Mouse (Mus musculus) megakaryocyte, embryonic 14.5 days (primary cell): ENCODE data around the gene 0610009B22Rik.

Experiments used
- FLI1 ChIP-seq: IDR thresholded peaks from 2 replicates; pipeline ENCODE4 v1.6.1; 2012; ENCODE audit warnings: low read length, inconsistent platforms, mixed read lengths
- GATA1 ChIP-seq: IDR thresholded peaks from 3 replicates; pipeline ENCODE4 v1.6.1; 2012; ENCODE audit warnings: mixed read lengths, low read length, inconsistent platforms, borderline replicate concordance

DNA sequence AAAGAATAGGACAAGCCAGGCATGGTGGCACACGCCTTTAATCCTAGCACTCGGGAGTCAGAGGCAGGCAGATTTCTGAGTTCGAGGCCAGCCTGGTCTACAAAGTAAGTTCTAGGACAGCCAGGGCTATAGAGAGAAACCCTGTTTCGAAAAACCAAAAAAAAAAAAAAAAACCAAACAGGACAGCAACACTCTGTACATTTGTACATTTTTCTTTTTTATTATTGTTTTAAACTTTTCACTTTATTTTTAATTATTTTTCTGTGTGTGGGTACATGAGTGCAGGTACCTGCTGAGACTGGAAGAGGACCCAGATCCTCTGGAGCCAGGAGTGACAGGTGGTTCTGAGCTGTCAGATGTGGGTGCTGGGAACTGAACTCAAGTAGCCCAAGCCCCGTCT is 13.3 kb downstream of the 0610009B22Rik start:
- TF ChIP-seq GATA1 (no peak), FLI1 (no peak)
